Mouse (Mus musculus) midbrain, embryonic 10.5 days (tissue): ENCODE data around the gene BC061212. TPM values are rescaled to one million over a fixed set of nuclear protein-coding genes. Genes with fewer than 3 reads are reported as not detected.
"Not testable (repeated sequence)": the region's sequence is repeated elsewhere in the genome, so short reads cannot be mapped to it uniquely, and the experiment has no call there.

Experiments used
- DNase-seq: peaks from one replicate; pipeline ENCODE4 v3.0.0-alpha.2; 2017; ENCODE audit warnings: low spot score
- H3K27ac ChIP-seq: fragments of 300-500 bp; sonication (generic); replicated peaks from 2 replicates; pipeline ENCODE4 v1.5.1; 2016; ENCODE audit warnings: mild to moderate bottlenecking
- H3K27me3 ChIP-seq: fragments of 300-500 bp; sonication (generic); 2 replicates; pipeline ENCODE4 v1.6.1; 2016; ENCODE audit warnings: low read depth, mild to moderate bottlenecking; ENCODE audit not compliant: poor library complexity, severe bottlenecking
- H3K36me3 ChIP-seq: fragments of 300-500 bp; sonication (generic); 2 replicates; pipeline ENCODE4 v1.6.1; 2016; ENCODE audit warnings: mild to moderate bottlenecking, moderate library complexity
- H3K4me1 ChIP-seq: fragments of 300-500 bp; sonication (generic); 2 replicates; pipeline ENCODE4 v1.6.1; 2016
- H3K4me3 ChIP-seq: fragments of 300-500 bp; sonication (generic); 2 replicates; pipeline ENCODE4 v1.5.1; 2016; ENCODE audit warnings: mild to moderate bottlenecking, moderate library complexity
- H3K9me3 ChIP-seq: fragments of 300-500 bp; sonication (generic); replicated peaks from 2 replicates; pipeline ENCODE4 v1.6.1; 2016; ENCODE audit warnings: mild to moderate bottlenecking
- WGBS: fragments of 180-500 bp; shearing (Covaris S2); methylation state at CpG from one replicate; pipeline ENCODE4 v1.1.7; 2016; 5-methylcytosine and 5-hydroxymethylcytosine counted together
- polyA plus RNA-seq: library from polyadenylated mRNA; unstranded; fragments of >200 nt; fragmentation: Nextera tagmentation; extraction: Ambion mirVana; gene quantifications from 2 replicates; pipeline ENCODE4 v1.2.1, GENCODE M21; 2016

Gene BC061212
- not detected in 2 replicates for polyA plus RNA-seq

GRCm38 (mm10) chr5:94070445-94070844 is at the start of gene BC061212:
TSS of gene BC061212 (minus strand) at chr5:94070545.
- not testable (repeated sequence) for H3K36me3 ChIP-seq, H3K27ac ChIP-seq, H3K4me3 ChIP-seq, H3K4me1 ChIP-seq, DNase-seq, H3K27me3 ChIP-seq, H3K9me3 ChIP-seq
- no CpG with 5 or more reads among the region's 1 CpGs for WGBS

- H3K27ac ChIP-seq, H3K27me3 ChIP-seq, H3K36me3 ChIP-seq, H3K4me3 ChIP-seq, DNase-seq, H3K4me1 ChIP-seq, H3K9me3 ChIP-seq: not testable (repeated sequence)
- no CpG with 5 or more reads among the region's 3 CpGs for WGBS
Observed at GRCm38 (mm10) chr5:94076085-94076484, 5.7 kb upstream of the BC061212 start, which contains the start of gene Gm6351. TSS of gene Gm6351 (plus strand) at chr5:94076385.

Other genes with a start within 250 kb of the BC061212 start
- gene Gm7792, start 226.8 kb downstream of the BC061212 start, polyA plus RNA-seq: not detected in 2 replicates
- not detected in 2 replicates for gene Gm16429, start 141.5 kb downstream of the BC061212 start, polyA plus RNA-seq
- gene Gm6351, start 5.8 kb upstream of the BC061212 start, polyA plus RNA-seq: not detected in 2 replicates
- not detected in 2 replicates for gene Gm3106, start 147.5 kb upstream of the BC061212 start, polyA plus RNA-seq
- gene A430089I19Rik, start 236.3 kb upstream of the BC061212 start, polyA plus RNA-seq: 0.07 TPM in 1 of 2 replicates, not detected in the other
- gene Gm6502, start 243.9 kb upstream of the BC061212 start, polyA plus RNA-seq: not detected in 2 replicates